Mouse (Mus musculus) C2C12 (cell line): ENCODE data around the gene Gm20388.

Source experiments
- CEBPB ChIP-seq: IDR thresholded peaks from one replicate; pipeline ENCODE4 v1.6.1; 2011; ENCODE audit warnings: low read depth, mild to moderate bottlenecking, control low read depth, moderate library complexity
- CTCF ChIP-seq: IDR thresholded peaks from one replicate; pipeline ENCODE4 v1.5.1; 2011; ENCODE audit not compliant: control insufficient read depth, insufficient read depth, insufficient read length

DNA sequence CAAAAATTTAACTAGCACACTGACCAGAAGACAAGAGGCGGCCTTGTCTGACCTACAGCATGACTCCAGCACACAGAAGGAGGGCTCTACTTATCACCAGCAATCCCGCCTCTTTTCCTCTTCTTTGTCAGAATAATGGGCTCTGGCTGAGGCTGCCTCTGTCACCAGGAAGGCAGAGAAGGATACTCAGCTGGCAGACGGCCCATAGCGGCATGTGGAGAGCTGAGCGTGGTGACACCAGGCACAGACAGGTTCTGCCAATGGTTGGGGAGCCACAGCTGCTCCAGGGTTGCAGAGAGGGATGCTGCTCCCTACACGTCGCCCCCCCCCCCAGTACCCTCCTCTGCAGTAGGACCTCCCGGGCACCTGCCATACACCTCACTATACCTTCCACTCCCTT, 450.7 kb downstream of the Gm20388 start:
- TF ChIP-seq CTCF (no peak), CEBPB (no peak)
